Mouse (Mus musculus) cerebellum, postnatal 36 days (tissue): ENCODE results near the gene Ifit1.

Source experiments
- DNase-seq, 2 experiments: peaks; one replicate each; pipeline ENCODE4 v3.0.0; 2021 to 2022; ENCODE audit warnings: mixed read lengths in 2 of 2

Gene Ifit1

GRCm38 (mm10) chr19:34656511-34657298 is 16.0 kb downstream of the Ifit1 start:
- no peak for DNase-seq

DNA sequence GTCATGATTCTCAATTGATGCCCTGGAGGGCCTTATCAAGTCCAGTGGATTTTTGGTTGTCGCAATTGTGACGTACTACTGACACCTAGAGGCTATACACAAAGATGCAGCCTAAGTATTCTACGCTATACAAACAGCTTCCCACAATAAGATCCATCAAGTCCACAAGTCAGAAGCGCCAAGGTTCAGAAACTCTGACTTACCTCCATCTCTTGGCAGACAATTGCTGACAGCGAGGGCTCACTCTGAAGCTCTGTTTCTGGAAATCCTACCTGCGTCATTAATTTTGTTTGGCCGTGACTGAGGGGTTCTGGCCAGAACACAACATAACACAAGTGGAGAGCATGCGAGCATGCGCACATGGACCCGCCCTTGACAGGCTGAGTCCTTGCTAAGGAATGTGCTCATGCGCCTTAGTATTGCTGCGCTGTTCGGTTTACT is 21.4 kb downstream of the Ifit1 start:
- peak; percentile 50 to 51 for DNase-seq

DNA sequence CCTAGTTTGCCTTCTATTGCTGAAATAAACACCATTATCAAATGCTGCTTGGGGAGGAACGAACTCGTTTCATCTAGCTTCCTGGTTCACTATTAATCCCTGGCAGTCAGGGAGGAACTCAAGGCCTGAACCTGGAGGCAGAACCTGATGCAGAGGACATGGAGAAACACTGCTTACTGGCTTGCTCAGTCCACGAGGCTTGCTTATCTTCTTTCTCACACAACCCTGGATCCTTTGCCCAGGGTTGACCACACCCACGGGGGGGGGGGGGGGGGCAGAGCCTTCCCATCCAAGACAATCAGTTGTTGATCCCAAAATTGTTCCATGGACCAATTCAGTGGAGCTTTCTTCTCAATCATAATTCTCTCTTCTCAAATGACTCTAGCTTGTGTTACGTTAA is 22.1 kb downstream of the Ifit1 start:
- no peak for DNase-seq

DNA sequence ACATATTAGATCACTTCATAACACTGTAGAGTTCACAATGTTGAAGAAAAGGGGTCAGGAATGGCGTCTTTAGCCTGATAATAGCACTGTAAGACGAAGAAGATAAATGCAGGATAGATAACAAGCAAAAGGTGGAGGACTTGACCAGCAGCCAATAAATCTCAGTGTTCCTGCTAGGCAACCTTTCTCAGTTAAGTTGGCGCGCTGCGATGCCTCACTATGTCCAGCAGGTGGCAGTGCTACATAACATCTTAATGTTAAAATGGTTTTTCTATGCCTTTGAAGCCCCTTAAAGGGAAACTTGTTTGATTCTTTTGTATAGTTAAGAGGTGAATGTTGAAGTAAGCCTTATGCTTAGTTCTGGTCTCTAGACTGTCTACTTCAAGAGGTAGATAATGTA is 25.5 kb downstream of the Ifit1 start:
- peak; percentile 63 to 76 for DNase-seq

GRCm38 (mm10) chr19:34673476-34673875 is 32.8 kb downstream of the Ifit1 start:
- DNase-seq = peak; percentile 18 to 40

- no peak for DNase-seq
Observed at GRCm38 (mm10) chr19:34678428-34678827, 37.8 kb downstream of the Ifit1 start.

- DNase-seq = peak; percentile 23 to 37
Observed at GRCm38 (mm10) chr19:34684857-34685256, 44.2 kb downstream of the Ifit1 start.

- DNase-seq = no peak
Observed at GRCm38 (mm10) chr19:34685530-34685929, 44.9 kb downstream of the Ifit1 start.

DNA sequence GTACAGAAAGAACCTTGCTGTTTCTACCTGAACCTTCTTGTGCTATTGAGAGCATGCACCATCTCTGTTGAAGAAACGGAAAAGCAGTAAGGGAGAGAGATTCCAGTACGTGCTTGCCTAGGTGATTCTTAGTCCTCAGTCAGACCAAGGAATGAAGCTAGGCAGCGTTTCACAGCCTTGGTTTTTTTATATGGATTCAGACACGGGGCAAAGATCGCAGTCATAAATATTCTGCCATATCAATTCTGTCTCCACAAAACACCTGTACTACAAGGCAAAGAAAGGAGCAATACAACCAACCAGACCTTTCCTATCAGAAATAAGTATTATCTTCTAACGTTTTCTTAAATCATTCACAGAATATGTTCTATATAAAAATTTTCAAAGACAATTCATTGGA is 50.7 kb downstream of the Ifit1 start:
- no peak for DNase-seq

GRCm38 (mm10) chr19:34696352-34696986 is 55.8 kb downstream of the Ifit1 start:
- no peak for DNase-seq

DNA sequence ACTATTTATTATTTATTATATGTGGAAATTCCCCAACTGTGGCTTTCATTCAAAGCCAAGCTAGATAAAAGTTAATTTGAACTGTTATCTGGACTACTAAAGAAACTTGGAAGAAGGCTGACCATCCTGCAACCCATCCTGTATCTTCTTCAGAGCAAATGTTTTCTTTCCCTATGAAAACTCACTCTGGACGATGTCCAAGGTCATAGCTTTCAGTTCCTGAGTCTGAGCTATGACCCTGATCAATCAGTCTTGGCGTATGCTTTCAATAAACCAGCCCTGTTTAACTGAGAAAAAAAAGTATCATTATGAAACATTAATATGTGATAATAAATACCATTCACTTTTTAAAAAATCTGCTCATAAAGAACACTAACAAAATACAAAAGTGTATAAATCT is 56.8 kb downstream of the Ifit1 start:
- no peak for DNase-seq

DNA sequence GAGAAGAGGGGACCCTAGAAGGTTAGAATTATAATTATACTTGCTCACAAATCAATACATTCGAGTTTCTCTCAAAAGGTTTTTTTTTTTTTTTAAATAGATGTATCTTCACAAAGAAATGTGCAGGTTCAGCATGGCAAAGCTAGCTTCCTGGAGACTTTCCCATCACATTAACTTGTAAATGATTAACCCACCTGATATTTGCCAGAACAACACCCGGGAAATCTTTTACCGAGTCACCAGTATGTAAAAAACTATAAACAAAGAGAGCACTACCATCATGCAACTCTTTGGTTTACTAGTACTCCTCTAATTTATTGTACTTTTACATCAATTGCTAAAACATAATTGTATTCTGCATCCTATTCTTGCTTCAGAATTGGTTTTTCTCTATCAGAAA is 57.8 kb downstream of the Ifit1 start:
- no peak for DNase-seq

GRCm38 (mm10) chr19:34698852-34699251 is 58.2 kb downstream of the Ifit1 start:
- DNase-seq = no peak

- DNase-seq = no peak
Observed at GRCm38 (mm10) chr19:34699300-34699699, 58.6 kb downstream of the Ifit1 start.
